Mouse (Mus musculus): ENCODE measurements at regions not wholly inside any gene's neighbourhood (a gene's known extent, or its start where the extent isn't known, plus 50 kb on each side); places are given as distances from the start of the nearest gene placed in this dataset.

GRCm38 (mm10) chr16:93066821-93067220 is 240.9 kb upstream of the Runx1 start:
- no peak for ATAC-seq (replicated peaks; ENCODE audit: insufficient number of reproducible peaks, low FRiP score, low TSS enrichment, poor library complexity, severe bottlenecking)

GRCm38 (mm10) chr16:93061475-93062179 is 235.7 kb upstream of the Runx1 start:
- ATAC-seq (replicated peaks; ENCODE audit: insufficient number of reproducible peaks, low FRiP score, low TSS enrichment, poor library complexity, severe bottlenecking), result no peak

- no peak for ATAC-seq (replicated peaks; ENCODE audit: insufficient number of reproducible peaks, low FRiP score, low TSS enrichment, poor library complexity, severe bottlenecking)
Measured at GRCm38 (mm10) chr16:93056295-93056694, 230.3 kb upstream of the Runx1 start.

GRCm38 (mm10) chr16:93055545-93055944 is 229.6 kb upstream of the Runx1 start:
- no peak for ATAC-seq (replicated peaks; ENCODE audit: insufficient number of reproducible peaks, low FRiP score, low TSS enrichment, poor library complexity, severe bottlenecking)

- no peak for ATAC-seq (replicated peaks; ENCODE audit: insufficient number of reproducible peaks, low FRiP score, low TSS enrichment, poor library complexity, severe bottlenecking)
Measured at GRCm38 (mm10) chr16:93051233-93051632, 225.3 kb upstream of the Runx1 start.

GRCm38 (mm10) chr16:93048418-93048932 is 222.5 kb upstream of the Runx1 start:
- ATAC-seq (replicated peaks; ENCODE audit: insufficient number of reproducible peaks, low FRiP score, low TSS enrichment, poor library complexity, severe bottlenecking), result no peak

GRCm38 (mm10) chr16:93047594-93047993 is 221.6 kb upstream of the Runx1 start:
- ATAC-seq (replicated peaks; ENCODE audit: insufficient number of reproducible peaks, low FRiP score, low TSS enrichment, poor library complexity, severe bottlenecking), result no peak

GRCm38 (mm10) chr16:93046221-93046620 is 220.3 kb upstream of the Runx1 start:
- no peak for ATAC-seq (replicated peaks; ENCODE audit: insufficient number of reproducible peaks, low FRiP score, low TSS enrichment, poor library complexity, severe bottlenecking)

- no peak for ATAC-seq (replicated peaks; ENCODE audit: insufficient number of reproducible peaks, low FRiP score, low TSS enrichment, poor library complexity, severe bottlenecking)
Measured at GRCm38 (mm10) chr16:93043355-93043754, 217.4 kb upstream of the Runx1 start.

- no peak for ATAC-seq (replicated peaks; ENCODE audit: insufficient number of reproducible peaks, low FRiP score, low TSS enrichment, poor library complexity, severe bottlenecking)
Measured at GRCm38 (mm10) chr16:93042941-93043340, 217.0 kb upstream of the Runx1 start.

GRCm38 (mm10) chr16:93042491-93042890 is 216.5 kb upstream of the Runx1 start:
- ATAC-seq (replicated peaks; ENCODE audit: insufficient number of reproducible peaks, low FRiP score, low TSS enrichment, poor library complexity, severe bottlenecking), result no peak

GRCm38 (mm10) chr16:93041887-93042286 is 215.9 kb upstream of the Runx1 start:
- ATAC-seq (replicated peaks; ENCODE audit: insufficient number of reproducible peaks, low FRiP score, low TSS enrichment, poor library complexity, severe bottlenecking), result 0 out of 2 replicates have a peak, but pooled peaks have one; percentile 43

- no peak for ATAC-seq (replicated peaks; ENCODE audit: insufficient number of reproducible peaks, low FRiP score, low TSS enrichment, poor library complexity, severe bottlenecking)
Measured at GRCm38 (mm10) chr16:93041399-93041798, 215.4 kb upstream of the Runx1 start.

- no peak for ATAC-seq (replicated peaks; ENCODE audit: insufficient number of reproducible peaks, low FRiP score, low TSS enrichment, poor library complexity, severe bottlenecking)
Measured at GRCm38 (mm10) chr16:93035626-93036025, 209.7 kb upstream of the Runx1 start.

- ATAC-seq (replicated peaks; ENCODE audit: insufficient number of reproducible peaks, low FRiP score, low TSS enrichment, poor library complexity, severe bottlenecking), result peak; percentile 65; the same call in 1 of the 2 replicates
Measured at GRCm38 (mm10) chr16:93033943-93034342, 208.0 kb upstream of the Runx1 start.

- peak; percentile 71 for ATAC-seq (replicated peaks; ENCODE audit: insufficient number of reproducible peaks, low FRiP score, low TSS enrichment, poor library complexity, severe bottlenecking)
Measured at GRCm38 (mm10) chr16:93031624-93032023, 205.7 kb upstream of the Runx1 start.

- ATAC-seq (replicated peaks; ENCODE audit: insufficient number of reproducible peaks, low FRiP score, low TSS enrichment, poor library complexity, severe bottlenecking), result peak; percentile 85
Measured at GRCm38 (mm10) chr16:93028640-93029039, 202.7 kb upstream of the Runx1 start.

GRCm38 (mm10) chr16:93028016-93028415 is 202.1 kb upstream of the Runx1 start:
- ATAC-seq (replicated peaks; ENCODE audit: insufficient number of reproducible peaks, low FRiP score, low TSS enrichment, poor library complexity, severe bottlenecking), result no peak

GRCm38 (mm10) chr16:93026094-93026648 is 200.2 kb upstream of the Runx1 start:
- ATAC-seq (replicated peaks; ENCODE audit: insufficient number of reproducible peaks, low FRiP score, low TSS enrichment, poor library complexity, severe bottlenecking), result no peak

- no peak for ATAC-seq (replicated peaks; ENCODE audit: insufficient number of reproducible peaks, low FRiP score, low TSS enrichment, poor library complexity, severe bottlenecking)
Measured at GRCm38 (mm10) chr16:93019800-93020555, 194.0 kb upstream of the Runx1 start.
